Comparison of ENCODE assay signal across 9 mouse cellular contexts in the genomic region with DNA sequence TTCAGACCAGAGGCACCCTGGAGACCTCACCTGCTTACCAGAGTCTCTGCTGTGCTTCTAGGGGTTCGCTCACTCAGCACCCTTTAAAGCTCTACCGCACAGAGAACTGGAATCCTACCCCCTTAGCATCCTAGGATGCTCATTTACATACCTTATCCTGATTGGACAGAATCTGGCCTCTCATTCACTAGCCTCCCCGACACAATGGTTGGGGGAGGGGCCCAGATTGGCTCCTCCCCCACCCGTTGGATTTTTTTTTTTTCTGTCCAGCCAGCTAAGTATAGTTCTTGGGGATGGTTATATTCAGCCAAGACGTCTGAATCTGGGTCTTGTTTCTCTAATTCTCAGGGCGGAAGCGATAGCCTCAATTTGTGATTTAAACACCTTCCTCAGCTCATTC. TPM values are rescaled to one million over a fixed set of nuclear protein-coding genes. Genes with fewer than 3 reads are reported as not detected.
DNase-seq lines count a peak whose midpoint lies in the region; ATAC-seq and TF ChIP-seq lines count a peak whose summit lies in the region.
"Had no signal": no experiment of that assay in that cellular context is flagged by ENCODE, and none has a peak within 500 bp of the region (broad histone marks: within the 10 kb centered on the region; RNA-seq: fewer than 3 reads in every experiment).

A gene (plus strand): TSS at position 283 of the 400 bp plus-strand sequence.

- ATAC-seq in forebrain, embryonic 15.5 days (replicated peaks) = no peak
- no peak for ATAC-seq in stomach, postnatal 0 days (ENCODE audit: low FRiP score, low TSS enrichment)
- ATAC-seq in activated CD4-positive, CD25-positive, alpha-beta regulatory T cell, adult 4 months = no peak

- no peak within 1 kb of the TSS for H3K4me3 ChIP-seq in spleen, adult 2 months (ENCODE audit: extremely low read depth, insufficient read depth, insufficient read length)
- no peak within 1 kb of the TSS for H3K4me3 ChIP-seq in forebrain, embryonic 15.5 days
- H3K4me3 ChIP-seq in stomach, postnatal 0 days (ENCODE audit: low read depth, low read length) = no peak within 1 kb of the TSS
- H3K4me3 ChIP-seq: liver, embryonic 15.5 days had no signal

- H3K9ac ChIP-seq in forebrain, embryonic 15.5 days (replicated peaks) = no peak within 1 kb of the TSS
- no peak within 1 kb of the TSS for H3K9ac ChIP-seq in stomach, postnatal 0 days (ENCODE audit: low read length)
- H3K9ac ChIP-seq: liver, embryonic 15.5 days had no signal

- H3K4me1 ChIP-seq in spleen, adult 2 months (ENCODE audit: control insufficient read depth, insufficient read depth, insufficient read length) = peaks cover 6% of the 10 kb centered on the region
- peaks cover 15% of the 10 kb centered on the region for H3K4me1 ChIP-seq in forebrain, embryonic 15.5 days
- 0 out of 2 replicates have a peak, but pooled peaks cover 4% of the 10 kb centered on the region for H3K4me1 ChIP-seq in stomach, postnatal 0 days (replicated peaks; ENCODE audit: control insufficient read depth, insufficient read depth)

- 48% methylated on average over 7 of the region's 7 CpGs for WGBS in spleen, adult 2 months
- 19% methylated on average over 7 of the region's 7 CpGs for WGBS in forebrain, embryonic 15.5 days
- 28% methylated on average over 7 of the region's 7 CpGs for WGBS in stomach, postnatal 0 days

- no peak within 1 kb of the TSS for H3K4me2 ChIP-seq in forebrain, embryonic 15.5 days (replicated peaks)
- no peak within 1 kb of the TSS for H3K4me2 ChIP-seq in stomach, postnatal 0 days (replicated peaks; ENCODE audit: low read depth)
- H3K4me2 ChIP-seq: liver, embryonic 15.5 days had no signal

- TF ChIP-seq CTCF in spleen, adult 2 months (IDR thresholded peaks at IDR 0.05; ENCODE audit: extremely low read depth, insufficient read depth, insufficient read length, insufficient replicate concordance) = no peak
- no peak for TF ChIP-seq CTCF in stomach, postnatal 0 days (IDR thresholded peaks at IDR 0.05; ENCODE audit: low read depth)

- intact Hi-C loops in left cerebral cortex, postnatal 36 days (cut with DNase I) = no loop called here
- intact Hi-C loops in gastrocnemius, postnatal 14 days (cut with DNase I; ENCODE audit: low total_unique reads) = no loop called here

- H3K9me3 ChIP-seq in forebrain, embryonic 15.5 days = no peaks in the 10 kb centered on the region
- H3K9me3 ChIP-seq in stomach, postnatal 0 days (ENCODE audit: control insufficient read depth, low read length) = no peaks in the 10 kb centered on the region
- H3K9me3 ChIP-seq: liver, embryonic 15.5 days had no signal

- no peaks in the 10 kb centered on the region for H3K27me3 ChIP-seq in spleen, adult 2 months (ENCODE audit: control insufficient read depth, insufficient read depth, low read length)
- peaks cover 5% of the 10 kb centered on the region; the same call in 1 of the 2 replicates for H3K27me3 ChIP-seq in forebrain, embryonic 15.5 days
- no peaks in the 10 kb centered on the region for H3K27me3 ChIP-seq in stomach, postnatal 0 days (ENCODE audit: control insufficient read depth, insufficient read depth, low read length)

- no peak for TF ChIP-seq EP300 in stomach, postnatal 0 days (optimal IDR thresholded peaks at IDR 0.05)

- no peak for TF ChIP-seq POLR2A in spleen, adult 2 months (IDR thresholded peaks at IDR 0.05; ENCODE audit: low read depth, low read length)

- no peak for DNase-seq in spleen, adult 2 months (ENCODE audit: low read depth in 1 of 2, low spot score in 2 of 2)
- DNase-seq in spleen, postnatal 10 days (ENCODE audit: low spot score in 2 of 2) = no peak
- no peak for DNase-seq in left cerebral cortex, postnatal 36 days (ENCODE audit: low spot score in 2 of 2)
- no peak for DNase-seq in stomach, postnatal 0 days (ENCODE audit: low spot score)
- no peak for DNase-seq in adipocyte (ENCODE audit: low spot score)
- no peak for DNase-seq in gastrocnemius, postnatal 14 days

- no peaks in the 10 kb centered on the region for H3K36me3 ChIP-seq in spleen, adult 2 months (ENCODE audit: control insufficient read depth, insufficient read depth, low read length)
- H3K36me3 ChIP-seq in forebrain, embryonic 15.5 days = no peaks in the 10 kb centered on the region
- no peaks in the 10 kb centered on the region for H3K36me3 ChIP-seq in stomach, postnatal 0 days (ENCODE audit: control insufficient read depth, insufficient read depth, low read length)
- H3K36me3 ChIP-seq: liver, embryonic 15.5 days had no signal

- no peak within 1 kb of the TSS for H3K27ac ChIP-seq in spleen, adult 2 months (ENCODE audit: insufficient read depth, low read length)
- H3K27ac ChIP-seq in forebrain, embryonic 15.5 days (replicated peaks) = no peak within 1 kb of the TSS
- H3K27ac ChIP-seq in stomach, postnatal 0 days (replicated peaks) = no peak within 1 kb of the TSS
- H3K27ac ChIP-seq: liver, embryonic 15.5 days had no signal

RNA-seq across cellular contexts. Expression of the gene that starts here (rescaled TPM):
- 13.1 and 19.9 TPM in 2 replicates for polyA plus RNA-seq in spleen, adult 2 months (2012; rRNA removed)
- polyA plus RNA-seq in forebrain, embryonic 15.5 days (2015; fragmentation: Nextera tagmentation; extraction: Ambion mirVana) = 23.1 and 26.3 TPM in 2 replicates
- 10 to 100 TPM; 27.5 to 27.6 TPM for total RNA-seq in left cerebral cortex, postnatal 36 days (2021)
- 19.8 and 21.3 TPM in 2 replicates for polyA plus RNA-seq in stomach, postnatal 0 days (2015; fragmentation: Nextera tagmentation; extraction: Ambion mirVana)
- total RNA-seq in gastrocnemius, postnatal 14 days (2021) = under 1 TPM; 0.40 to 0.53 TPM
- polyA plus RNA-seq in activated CD4-positive, CD25-positive, alpha-beta regulatory T cell, adult 4 months (2017; shearing (Covaris generic)) = 1 to 10 TPM; 7.0 to 8.2 TPM

Comparison
In these comparisons a context has a peak if more than half of its experiments do, and no peak if none do; other contexts are left out.
1. RNA of the gene that starts here (total RNA-seq): 27.5 to 27.6 TPM in left cerebral cortex, postnatal 36 days; 0.40 to 0.53 TPM in gastrocnemius, postnatal 14 days; every median in the first group is over 10 times any median in the second.